Mouse (Mus musculus) urinary bladder, postnatal 4 days (tissue): ENCODE measurements around the gene Olfr1427.
"Not testable (repeated sequence)": the region's sequence is repeated elsewhere in the genome, so short reads cannot be mapped to it uniquely, and the experiment has no call there.

ENCODE experiments used
- DNase-seq, 2 experiments: peaks; one replicate each; pipeline ENCODE4 v3.0.0; 2021 to 2022; ENCODE audit warnings: low spot score in 2 of 2

Gene Olfr1427

GRCm38 (mm10) chr19:12103234-12103633 is at the start of gene Olfr1427:
TSS of gene Olfr1427 (minus strand) at chr19:12103334.
- no peak for DNase-seq

GRCm38 (mm10) chr19:12145452-12145851 is 42.3 kb upstream of the Olfr1427 start:
- DNase-seq, result no peak

GRCm38 (mm10) chr19:12143356-12143755 is 40.2 kb upstream of the Olfr1427 start:
- DNase-seq, result no peak

- DNase-seq, result no peak
These were observed 31.2 kb upstream of the Olfr1427 start for GRCm38 (mm10) chr19:12134289-12134688.

GRCm38 (mm10) chr19:12123103-12123502 is 20.0 kb upstream of the Olfr1427 start, which contains the start of gene Olfr76:
TSS of gene Olfr76 (minus strand) at chr19:12123203.
- no peak for DNase-seq

- no peak for DNase-seq
These were observed 13.3 kb upstream of the Olfr1427 start for GRCm38 (mm10) chr19:12116464-12116863.

- no peak for DNase-seq
These were observed 12.7 kb upstream of the Olfr1427 start, which contains the start of gene Olfr1428 for GRCm38 (mm10) chr19:12115797-12116196. TSS of gene Olfr1428 (minus strand) at chr19:12115897.

- DNase-seq, result no peak
These were observed 10.7 kb upstream of the Olfr1427 start for GRCm38 (mm10) chr19:12113807-12114206.

GRCm38 (mm10) chr19:12104541-12104940 is 1.4 kb upstream of the Olfr1427 start:
- no peak for DNase-seq

- DNase-seq, result no peak
These were observed 11.2 kb downstream of the Olfr1427 start, which contains the start of gene Olfr1426 for GRCm38 (mm10) chr19:12091913-12092312. TSS of gene Olfr1426 (minus strand) at chr19:12092013.

- not testable (repeated sequence) for DNase-seq
These were observed 25.5 kb downstream of the Olfr1427 start, which contains the start of gene Olfr1425 for GRCm38 (mm10) chr19:12077631-12078030. TSS of gene Olfr1425 (minus strand) at chr19:12077731.

GRCm38 (mm10) chr19:12069546-12069945 is 33.6 kb downstream of the Olfr1427 start:
- not testable (repeated sequence) for DNase-seq

- not testable (repeated sequence) for DNase-seq
These were observed 35.3 kb downstream of the Olfr1427 start for GRCm38 (mm10) chr19:12067806-12068205.

- not testable (repeated sequence) for DNase-seq
These were observed 40.6 kb downstream of the Olfr1427 start, which contains the start of gene Olfr1424 for GRCm38 (mm10) chr19:12062582-12062981. TSS of gene Olfr1424 (minus strand) at chr19:12062682.
